Mouse (Mus musculus) left cerebral cortex, adult 11 months (tissue): ENCODE measurements around the gene Dbx1.

Experiments
- DNase-seq: peaks from one replicate; pipeline ENCODE4 v3.0.0; 2022; ENCODE audit warnings: low spot score

The Dbx1 gene

GRCm38 (mm10) chr7:49636491-49637115 lies at the start of gene Dbx1:
Gene Dbx1 (minus strand): TSS chr7:49636849.
- DNase-seq, result no peak

GRCm38 (mm10) chr7:49678826-49679377 lies 42.3 kb upstream of the Dbx1 start:
- no peak for DNase-seq

DNA sequence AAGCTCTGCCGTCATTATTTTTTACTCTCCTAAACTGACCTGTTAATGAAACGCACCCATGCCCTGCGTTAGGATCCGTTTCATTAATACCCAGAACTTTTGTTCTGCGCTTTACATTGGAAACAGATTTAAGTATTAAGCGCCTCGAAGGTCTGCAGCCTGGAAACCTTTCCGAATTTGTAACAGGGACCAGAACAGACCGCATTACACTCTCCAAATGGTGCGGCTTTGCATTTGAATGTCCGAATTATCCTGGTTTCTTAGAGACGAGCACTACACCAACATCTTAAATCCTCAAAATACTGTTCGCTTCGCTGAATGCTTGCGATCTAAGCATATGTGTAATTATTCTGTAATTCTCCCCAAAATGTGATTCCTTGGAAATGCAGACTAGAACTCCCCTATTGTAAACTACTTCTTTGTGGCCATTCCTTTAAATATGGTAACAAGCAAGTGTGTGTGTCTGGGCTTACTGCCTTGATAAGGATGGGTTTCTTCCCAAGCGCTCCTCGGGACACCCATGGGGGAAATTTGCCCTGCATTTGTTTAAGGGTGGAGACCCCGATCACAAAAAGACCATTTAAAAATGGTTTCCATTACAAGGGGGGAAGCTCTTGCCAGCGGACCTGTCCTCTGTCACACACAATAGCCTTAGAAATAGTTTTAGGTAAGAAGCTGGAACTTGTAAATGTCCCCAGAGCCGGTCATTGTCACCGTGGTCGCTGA lies 41.6 kb upstream of the Dbx1 start:
- DNase-seq, result no peak

GRCm38 (mm10) chr7:49677166-49677565 lies 40.5 kb upstream of the Dbx1 start:
- no peak for DNase-seq

- DNase-seq, result no peak
Measured at GRCm38 (mm10) chr7:49676627-49677026, 40.0 kb upstream of the Dbx1 start.

GRCm38 (mm10) chr7:49668260-49668857 lies 31.7 kb upstream of the Dbx1 start:
- DNase-seq, result no peak

DNA sequence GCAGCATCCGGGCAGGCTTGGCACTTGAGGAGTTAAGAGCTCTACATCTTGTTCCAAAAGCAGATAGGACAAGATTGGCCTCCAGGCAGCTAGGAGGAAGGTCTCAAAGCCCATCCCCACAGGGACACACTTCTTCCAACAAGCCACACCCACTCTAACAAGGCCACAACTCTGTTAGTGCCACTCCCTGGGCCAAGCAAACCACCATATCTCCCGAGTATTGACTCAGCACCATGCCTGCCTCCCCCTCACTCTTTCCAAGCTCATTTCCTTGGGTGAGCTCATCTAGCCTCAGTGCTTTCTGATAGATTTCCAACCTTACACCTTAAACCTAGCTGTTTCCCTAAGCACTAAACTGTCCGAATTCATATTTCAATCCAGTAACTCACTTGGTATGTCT lies 26.9 kb upstream of the Dbx1 start:
- no peak for DNase-seq

DNA sequence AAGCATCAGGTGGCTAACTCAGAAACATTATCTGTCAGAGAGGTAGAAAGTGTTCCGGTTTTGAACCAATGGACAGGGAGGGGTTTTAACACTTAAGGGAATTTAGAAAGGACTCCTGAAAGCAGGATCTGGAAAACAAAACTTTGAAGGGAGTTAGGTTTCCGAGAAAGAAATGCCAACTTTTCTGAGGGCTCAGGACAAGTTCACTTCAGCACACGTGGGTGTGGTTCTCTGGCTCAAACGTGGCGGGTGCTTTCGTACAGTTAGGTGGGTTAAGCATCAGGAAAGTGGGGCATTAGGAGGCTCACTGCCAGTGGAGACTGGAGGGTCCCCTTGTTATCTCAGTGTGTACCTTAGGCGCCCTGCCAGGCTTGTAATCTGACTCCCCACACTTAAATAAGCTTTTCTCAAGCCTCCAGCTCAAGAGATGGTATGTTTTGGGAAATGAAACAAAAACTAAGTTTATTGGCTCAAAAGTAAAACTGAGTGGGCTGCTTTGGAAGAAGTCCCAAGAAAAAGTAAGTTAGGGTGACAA lies 25.9 kb upstream of the Dbx1 start:
- no peak for DNase-seq

DNA sequence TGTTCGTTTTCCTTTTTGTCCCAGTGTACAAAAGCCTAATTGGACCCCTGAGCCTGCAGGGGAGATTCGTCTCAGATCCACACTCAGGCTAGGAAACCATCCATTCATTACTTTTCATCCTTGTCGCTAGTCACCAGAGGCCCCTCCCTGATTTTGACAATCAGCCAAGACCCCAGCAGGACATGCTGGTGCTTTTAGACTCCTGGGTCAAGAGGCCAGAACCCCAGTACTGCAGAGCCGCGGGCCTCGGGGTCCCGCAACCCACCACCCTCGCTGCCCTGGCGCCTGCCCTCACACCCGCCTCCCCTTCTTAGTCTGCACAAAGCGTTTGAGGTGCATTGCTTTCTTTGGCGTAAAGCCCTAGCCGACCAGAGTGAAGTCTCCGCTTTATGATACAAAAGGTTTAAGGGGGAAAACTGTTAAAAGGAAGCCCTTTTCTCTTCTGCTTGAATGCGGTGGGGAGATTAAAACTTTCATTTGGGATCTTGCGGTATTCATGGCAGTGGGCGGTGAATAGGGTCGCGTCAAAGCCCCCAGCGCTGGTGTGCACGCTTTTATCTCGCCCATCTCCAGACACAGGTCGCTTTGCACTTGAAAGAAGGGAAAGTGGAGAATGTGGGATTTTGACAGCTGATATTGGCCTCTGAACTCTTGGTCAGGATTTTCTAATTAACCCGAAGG lies 25.3 kb upstream of the Dbx1 start:
- no peak for DNase-seq

- no peak for DNase-seq
Measured at GRCm38 (mm10) chr7:49640709-49641305, 4.2 kb upstream of the Dbx1 start.

GRCm38 (mm10) chr7:49639864-49640708 lies 3.4 kb upstream of the Dbx1 start:
- DNase-seq, result no peak

- DNase-seq, result no peak
Measured at GRCm38 (mm10) chr7:49638941-49639776, 2.5 kb upstream of the Dbx1 start.

GRCm38 (mm10) chr7:49637851-49638663 lies 1.4 kb upstream of the Dbx1 start:
- no peak for DNase-seq

- no peak for DNase-seq
Measured at GRCm38 (mm10) chr7:49637281-49637680, 632 bp upstream of the Dbx1 start.

DNA sequence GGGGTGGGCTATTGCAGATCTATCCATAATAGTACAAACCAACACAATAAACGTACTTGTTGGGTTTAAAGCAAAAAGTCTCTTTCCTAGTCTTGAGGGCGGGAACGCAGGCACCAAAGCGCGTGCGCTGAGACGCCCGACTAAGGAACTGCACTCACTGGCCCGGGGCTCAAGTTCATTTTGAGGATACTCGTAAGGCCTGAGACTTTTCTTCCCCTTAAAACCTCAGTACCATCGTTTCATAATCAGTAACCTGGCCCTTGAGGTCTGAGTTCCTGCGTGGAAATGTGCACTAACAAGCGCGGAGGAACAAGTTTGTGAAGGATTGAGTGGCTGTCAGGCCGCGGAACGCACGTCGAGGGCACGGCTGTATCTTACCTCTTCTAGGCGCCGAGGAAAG lies 678 bp downstream of the Dbx1 start:
- DNase-seq, result no peak

- DNase-seq, result no peak
Measured at GRCm38 (mm10) chr7:49635074-49635621, 1.5 kb downstream of the Dbx1 start.

GRCm38 (mm10) chr7:49634291-49635073 lies 2.2 kb downstream of the Dbx1 start:
- no peak for DNase-seq

- no peak for DNase-seq
Measured at GRCm38 (mm10) chr7:49633375-49633956, 3.2 kb downstream of the Dbx1 start.
